Mouse (Mus musculus) myocyte (in vitro differentiated cells): Measurements from ENCODE around the gene Pbx1.

ENCODE experiments used
- POLR2A ChIP-seq: IDR thresholded peaks from one replicate; pipeline ENCODE4 v1.6.1; 2011; ENCODE audit warnings: low read depth, mild to moderate bottlenecking, control low read depth, moderate library complexity; ENCODE audit not compliant: insufficient read length
- SRF ChIP-seq: IDR thresholded peaks from one replicate; pipeline ENCODE4 v1.6.1; 2011; ENCODE audit warnings: low read depth; ENCODE audit not compliant: control insufficient read depth, insufficient read length
- TCF12 ChIP-seq: IDR thresholded peaks from one replicate; pipeline ENCODE4 v1.6.1; 2011; ENCODE audit warnings: mild to moderate bottlenecking, control low read depth; ENCODE audit not compliant: poor library complexity, insufficient read depth, severe bottlenecking
- USF1 ChIP-seq: IDR thresholded peaks from one replicate; pipeline ENCODE4 v1.6.1; 2011; ENCODE audit warnings: low read depth, mild to moderate bottlenecking, control low read depth, moderate library complexity

DNA sequence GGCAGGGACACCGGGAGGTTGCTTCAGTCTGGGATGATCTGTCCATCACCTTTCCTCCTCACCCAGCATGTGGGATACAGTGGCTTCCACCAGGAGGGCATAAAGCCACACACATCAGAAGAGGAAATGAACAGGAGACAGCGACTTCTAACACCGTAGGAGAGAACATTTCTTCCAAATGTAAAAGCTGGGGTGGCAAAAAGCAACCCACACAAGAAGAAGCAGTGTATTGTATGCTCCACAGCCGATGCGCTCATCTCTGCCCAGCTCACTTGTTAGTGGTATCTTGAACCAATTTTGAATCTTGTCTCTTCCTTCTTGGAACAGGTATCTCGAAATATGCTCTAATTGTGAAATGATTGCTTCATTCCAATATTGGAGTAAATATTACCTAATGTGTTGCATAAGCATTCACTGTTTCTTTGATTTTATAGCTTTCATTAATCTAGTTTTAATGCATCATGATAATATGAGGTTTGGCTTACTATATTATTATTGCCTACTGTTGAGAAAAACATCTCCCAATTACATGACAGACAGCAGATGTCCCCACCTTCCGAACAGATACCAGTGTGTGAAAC is 95.7 kb downstream of the Pbx1 start:
- TF ChIP-seq SRF (no peak), TCF12 (no peak), POLR2A (no peak), USF1 (no peak)
